Mouse (Mus musculus) mouse embryonic stem cell (cell line): Measurements from ENCODE around the gene Gm49322.
"Not testable (repeated sequence)": the region's sequence is repeated elsewhere in the genome, so short reads cannot be mapped to it uniquely, and the experiment has no call there.

Source experiments
- in situ Hi-C, 2 experiments: fragments of 300-500 bp; cut with MboI; formaldehyde crosslinking; loops; 1 replicate in 1 of 2; 3 replicates in 1 of 2; pipeline ENCODE4 v1.14.3; 2019 to 2020; ENCODE audit warnings: low sequenced_read_pairs in 2 of 2, low pct_unique_long_range_greater_than_20kb in 1 of 2, mixed read lengths in 1 of 2; ENCODE audit not compliant: unreplicated experiment in 1 of 2

Gene Gm49322

DNA sequence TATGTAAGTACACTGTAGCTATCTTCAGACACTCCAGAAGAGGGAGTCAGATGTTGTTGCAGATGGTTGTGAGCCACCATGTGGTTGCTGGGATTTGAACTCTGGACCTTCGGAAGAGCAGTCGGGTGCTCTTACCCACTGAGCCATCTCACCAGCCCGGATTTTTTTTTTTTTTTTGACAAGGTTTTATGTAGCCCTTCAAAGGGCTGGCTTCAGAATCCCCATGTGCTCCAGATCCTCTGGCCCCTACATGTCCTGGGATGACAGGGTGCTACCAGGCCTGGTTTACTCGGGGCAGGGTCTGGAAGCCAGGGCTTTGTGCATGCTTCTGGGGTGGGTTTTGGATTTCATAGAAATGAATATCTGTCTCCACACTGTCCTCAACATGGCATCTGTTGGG, at the start of gene Gm49322:
Gene Gm49322, plus strand, starts transcription at position 301 of the 400 bp plus-strand sequence.
- in situ Hi-C loops: not testable (repeated sequence)

DNA sequence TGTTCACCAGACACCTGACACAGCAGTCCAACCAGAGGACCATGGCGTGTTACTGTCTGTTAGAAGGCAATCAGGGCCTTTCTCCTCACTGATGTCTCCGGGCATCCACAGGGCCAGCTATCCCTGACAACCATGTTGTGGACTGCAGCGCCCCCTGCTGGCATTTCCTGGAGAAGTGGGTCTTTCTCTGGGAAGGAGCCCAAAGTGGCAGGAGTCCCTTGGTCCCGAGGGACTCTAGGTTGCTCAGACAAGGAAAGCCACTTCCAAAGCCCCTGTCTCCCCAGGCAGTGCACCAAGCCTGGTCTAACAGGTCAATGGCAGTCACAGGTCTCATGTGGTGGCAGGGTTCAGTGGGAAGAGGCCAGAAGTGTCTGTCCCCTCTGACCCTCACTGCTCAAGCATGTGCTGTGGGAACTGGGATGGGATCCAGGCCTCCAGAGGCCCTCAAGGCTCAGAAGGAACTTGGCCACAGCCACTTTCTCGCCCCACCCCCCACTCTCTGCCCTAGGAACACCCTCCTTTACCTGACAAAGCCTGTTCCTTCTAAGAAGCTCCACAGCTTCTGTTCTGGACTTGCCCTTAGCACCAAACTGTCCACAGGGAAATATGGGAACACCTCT, 48.4 kb upstream of the Gm49322 start:
- in situ Hi-C loops: no loop called here

DNA sequence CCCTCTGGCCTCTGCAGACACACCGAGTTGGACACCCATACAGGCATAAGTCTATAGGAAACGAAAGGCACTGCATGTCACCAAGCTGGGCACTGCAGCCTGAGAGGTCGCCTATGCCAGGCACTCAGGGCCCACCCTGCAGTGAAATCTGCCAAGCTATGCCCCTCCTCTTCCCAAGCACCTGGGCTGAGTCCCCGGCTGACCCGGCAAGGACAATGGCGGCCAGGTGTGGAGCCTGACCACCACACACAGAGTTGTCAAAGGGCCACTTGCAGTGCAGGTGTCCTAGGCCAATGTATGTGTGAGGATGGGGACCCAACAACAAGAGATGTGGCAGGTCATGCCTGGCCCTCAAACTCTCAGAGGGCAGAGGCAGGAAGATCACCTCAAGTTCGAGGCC, 46.4 kb upstream of the Gm49322 start:
- in situ Hi-C loops: no loop called here

DNA sequence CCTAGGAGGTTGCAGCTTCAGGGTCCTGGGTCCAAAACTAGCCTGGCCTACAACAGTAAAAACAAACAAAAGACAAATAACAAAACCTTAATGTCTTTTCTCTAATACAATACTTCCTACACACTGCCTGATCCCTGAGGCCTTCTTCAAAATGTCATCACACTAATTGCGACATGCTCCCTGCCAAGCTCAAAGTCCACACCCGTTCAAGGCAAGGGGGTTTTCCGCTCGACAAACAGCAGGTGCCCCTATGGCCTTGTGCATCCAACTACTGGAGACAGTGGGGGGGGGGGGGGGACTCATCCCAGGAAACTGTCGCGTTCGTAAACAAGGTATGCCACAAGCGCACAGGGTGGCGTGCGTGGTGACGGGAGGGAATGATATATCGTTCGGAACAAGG, 45.2 kb upstream of the Gm49322 start:
- in situ Hi-C loops: no loop called here

DNA sequence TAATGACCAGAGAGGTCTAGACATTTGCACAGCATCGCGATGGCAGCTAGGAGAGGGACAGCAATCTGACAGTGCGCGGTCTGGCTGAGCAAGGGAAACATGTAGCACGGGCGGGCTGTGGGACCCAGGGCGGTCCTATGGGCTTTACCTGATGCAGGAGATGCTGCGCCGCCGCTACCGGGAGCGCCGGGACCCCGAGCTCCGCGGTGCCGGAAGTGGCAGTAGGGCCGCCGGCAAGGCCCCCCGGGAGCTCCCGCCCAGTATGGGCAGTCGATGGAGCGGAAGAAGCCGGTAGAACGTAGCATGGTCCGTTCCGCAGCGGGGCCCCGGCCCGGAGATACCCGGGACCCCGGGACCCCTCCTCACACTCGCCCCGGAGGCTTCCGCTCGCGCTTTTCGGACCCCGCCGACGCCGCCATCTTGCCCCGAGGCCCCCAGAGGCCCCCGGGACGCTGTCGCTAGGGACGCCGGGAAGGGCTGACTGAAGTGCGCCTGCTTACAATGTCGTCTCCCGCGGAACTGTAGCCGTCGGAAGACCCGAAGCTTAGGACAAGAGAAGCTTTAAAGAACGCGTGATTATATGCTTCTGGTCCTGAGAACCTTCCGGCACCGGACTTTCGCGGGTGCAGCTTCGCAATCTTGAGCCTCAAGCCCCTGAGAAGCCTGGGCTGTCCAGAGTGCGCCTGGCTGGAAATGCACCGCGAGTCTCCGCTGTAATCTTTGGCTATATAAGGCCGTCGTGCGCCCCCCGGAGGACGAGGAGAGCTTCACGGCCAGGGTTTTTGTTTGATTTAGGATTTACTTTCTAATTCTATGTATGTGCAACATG, 44.5 kb upstream of the Gm49322 start, which contains the start of gene Rexo1:
Gene Rexo1, minus strand, starts transcription at position 445 of the 829 bp plus-strand sequence.
- in situ Hi-C loops: no loop called here

GRCm38 (mm10) chr10:80566375-80567092, 39.3 kb upstream of the Gm49322 start:
- in situ Hi-C loops: no loop called here

- in situ Hi-C loops: no loop called here
Observed at GRCm38 (mm10) chr10:80568876-80569275, 36.9 kb upstream of the Gm49322 start.

DNA sequence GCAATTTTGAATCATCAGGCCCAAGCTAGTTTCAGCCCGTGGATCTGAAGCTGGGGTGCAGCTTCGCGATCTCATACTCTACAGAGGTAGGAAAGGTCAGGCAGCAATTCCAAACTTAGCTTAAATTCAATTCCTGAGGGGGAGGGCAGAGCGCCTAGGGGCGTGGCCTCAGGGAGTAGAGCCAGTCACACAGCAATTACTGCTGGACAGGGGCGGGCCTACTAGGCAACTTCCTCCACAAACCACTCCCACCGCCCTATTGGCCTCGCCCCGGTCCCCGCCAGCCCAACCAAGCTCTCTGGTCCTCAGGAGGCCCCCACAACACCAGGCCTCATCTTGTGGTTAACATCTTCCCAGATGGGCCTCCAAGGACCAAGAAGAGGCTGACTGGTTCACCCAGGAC, 36.2 kb upstream of the Gm49322 start:
- in situ Hi-C loops: loop anchor here in 1 of 2 experiments (10.0 kb wide), 1 partner anchor 115 kb away; no protein-coding TSS in a partner anchor

GRCm38 (mm10) chr10:80570419-80570818, 35.4 kb upstream of the Gm49322 start:
- in situ Hi-C loops: loop anchor here in 1 of 2 experiments (10.0 kb wide), 1 partner anchor 114 kb away; no protein-coding TSS in a partner anchor

GRCm38 (mm10) chr10:80570871-80571836, 34.7 kb upstream of the Gm49322 start:
- in situ Hi-C loops: loop anchor here in 1 of 2 experiments (10.0 kb wide), 1 partner anchor 114 kb away; no protein-coding TSS in a partner anchor

DNA sequence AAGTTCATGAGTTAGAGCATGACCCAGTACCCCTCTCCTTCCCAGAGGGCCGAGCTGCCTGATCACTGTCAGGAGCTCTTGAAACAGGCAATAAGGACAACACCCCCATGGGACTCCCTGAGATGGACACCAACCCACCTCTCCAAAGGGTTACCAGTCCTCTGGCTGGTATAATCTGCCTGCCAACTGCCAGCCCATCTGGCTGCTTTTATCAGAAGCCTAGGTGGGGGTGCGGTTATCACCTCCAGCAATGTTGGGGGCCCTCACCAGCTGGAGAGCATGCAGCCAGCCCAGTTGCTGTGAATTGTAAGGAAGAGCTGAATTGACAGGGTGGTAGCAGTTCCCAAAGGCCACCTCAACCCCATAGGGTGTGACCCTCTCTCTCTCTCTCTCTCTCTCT, 33.3 kb upstream of the Gm49322 start:
- in situ Hi-C loops: loop anchor here in 1 of 2 experiments (10.0 kb wide), 1 partner anchor 112 kb away; no protein-coding TSS in a partner anchor

GRCm38 (mm10) chr10:80573944-80574343, 31.9 kb upstream of the Gm49322 start:
- in situ Hi-C loops: loop anchor here in 1 of 2 experiments (10.0 kb wide), 1 partner anchor 111 kb away; no protein-coding TSS in a partner anchor

- in situ Hi-C loops: loop anchor here (5.0 to 10.0 kb wide), 2 partner anchors 107 to 110 kb away; no protein-coding TSS in a partner anchor
Observed at GRCm38 (mm10) chr10:80574896-80575295, 30.9 kb upstream of the Gm49322 start.

- in situ Hi-C loops: loop anchor here (5.0 to 10.0 kb wide), 2 partner anchors 106 to 109 kb away; no protein-coding TSS in a partner anchor
Observed at GRCm38 (mm10) chr10:80575925-80576324, 29.9 kb upstream of the Gm49322 start.

DNA sequence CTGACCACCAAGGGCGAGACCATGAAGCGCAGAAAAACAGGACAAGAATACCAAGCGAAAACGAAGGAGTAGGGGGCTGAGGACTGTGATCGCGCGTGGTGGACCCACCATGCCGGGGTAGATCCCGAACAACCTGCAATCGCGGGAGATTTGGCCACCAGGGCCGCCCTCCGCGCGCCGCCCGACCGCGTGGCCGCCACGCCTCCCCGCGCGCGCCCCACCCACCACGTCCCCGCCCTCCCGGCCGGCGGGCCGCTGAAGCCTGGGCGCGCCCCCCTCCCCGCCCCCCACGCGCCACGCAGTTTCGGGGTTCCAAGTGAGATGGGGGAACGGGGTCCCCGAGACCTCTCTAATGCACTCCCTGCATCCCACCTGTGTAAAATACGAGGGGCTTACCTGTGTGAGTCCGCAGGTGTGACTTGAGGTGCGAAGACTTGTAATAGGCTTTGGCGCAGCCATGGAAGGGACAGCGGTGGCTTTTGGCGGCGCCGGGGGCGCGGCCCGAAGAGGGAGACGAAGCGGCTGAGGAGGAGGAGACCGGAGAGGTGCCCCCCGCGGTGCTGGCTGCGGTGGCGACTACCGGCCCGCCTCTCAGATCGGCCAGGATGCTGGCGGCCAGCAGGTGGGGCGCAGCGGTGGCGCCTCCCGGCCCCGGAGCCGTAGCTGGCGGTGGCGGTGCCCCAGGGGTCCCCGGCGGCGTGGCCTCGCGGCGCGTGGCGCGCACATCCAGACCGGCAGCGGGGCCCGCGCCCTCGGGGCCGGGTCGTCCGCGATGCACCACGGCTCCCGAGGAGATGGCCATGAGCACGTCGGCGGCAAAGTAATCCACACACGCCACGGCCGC, 29.2 kb upstream of the Gm49322 start:
- in situ Hi-C loops: loop anchor here (5.0 to 10.0 kb wide), 2 partner anchors 106 to 108 kb away; no protein-coding TSS in a partner anchor

- in situ Hi-C loops: loop anchor here (5.0 to 10.0 kb wide), 2 partner anchors 105 to 107 kb away; no protein-coding TSS in a partner anchor
Observed at GRCm38 (mm10) chr10:80577195-80578130, 28.4 kb upstream of the Gm49322 start, which contains the start of gene Klf16. Gene Klf16, minus strand, starts transcription at chr10:80577321.
